Mouse (Mus musculus): Measurements from ENCODE around the gene Stmn1. TPM values are rescaled to one million over a fixed set of nuclear protein-coding genes. Genes with fewer than 3 reads are reported as not detected.
"Not testable (repeated sequence)": the region's sequence is repeated elsewhere in the genome, so short reads cannot be mapped to it uniquely, and the experiment has no call there.

Gene Stmn1
- polyA plus RNA-seq, 1 experiment from 2014 or later = 1,729 TPM

GRCm38 (mm10) chr4:134489986-134490665, 22.0 kb downstream of the Stmn1 start:
- ATAC-seq (ENCODE audit: low read depth) = no peak
- 64% methylated on average over 11 of the region's 11 CpGs for WGBS

GRCm38 (mm10) chr4:134491716-134492115, 23.6 kb downstream of the Stmn1 start:
- H3K27ac ChIP-seq (ENCODE audit: low read length) = no peak overlapping the region
- H3K9ac ChIP-seq (ENCODE audit: low read length) = no peak overlapping the region
- H3K4me2 ChIP-seq (ENCODE audit: low read depth, low read length) = no peak overlapping the region
- no peak for ATAC-seq (ENCODE audit: low read depth)
- H3K27me3 ChIP-seq (ENCODE audit: control insufficient read depth, insufficient read depth, low read depth, low read length) = no peaks in the 10 kb centered on the region
- H3K9me3 ChIP-seq (ENCODE audit: control insufficient read depth, low read length) = no peaks in the 10 kb centered on the region
- peaks cover 18% of the 10 kb centered on the region for H3K4me1 ChIP-seq (replicated peaks; ENCODE audit: control insufficient read depth, insufficient read depth, low read length)
- H3K36me3 ChIP-seq (ENCODE audit: control insufficient read depth, insufficient read depth, low read length) = no peaks in the 10 kb centered on the region
- whole genome bisulfite sequencing = 39% methylated on average over 6 of the region's 6 CpGs
- no peak overlapping the region for H3K4me3 ChIP-seq (ENCODE audit: low read length)

More at GRCm38 (mm10) chr4:134489986-134490665, 22.0 kb downstream of the Stmn1 start:
- Histone ChIP-seq H3K9me3 (ENCODE audit: control insufficient read depth, low read length) (no peaks in the 10 kb centered on the region), H3K9ac (ENCODE audit: low read length) (no peak overlapping the region), H3K27ac (ENCODE audit: low read length) (no peak overlapping the region), H3K4me3 (ENCODE audit: low read length) (no peak overlapping the region), H3K27me3 (ENCODE audit: control insufficient read depth, insufficient read depth, low read depth, low read length) (no peaks in the 10 kb centered on the region), H3K4me1 (replicated peaks; ENCODE audit: control insufficient read depth, insufficient read depth, low read length) (peaks cover 9% of the 10 kb centered on the region), H3K4me2 (ENCODE audit: low read depth, low read length) (no peak overlapping the region), H3K36me3 (ENCODE audit: control insufficient read depth, insufficient read depth, low read length) (no peaks in the 10 kb centered on the region)

GRCm38 (mm10) chr4:134494161-134494560, 26.0 kb downstream of the Stmn1 start:
- H3K27ac ChIP-seq (ENCODE audit: low read length) = not testable (repeated sequence)

GRCm38 (mm10) chr4:134494780-134495545, 26.8 kb downstream of the Stmn1 start:
- H3K27me3 ChIP-seq (ENCODE audit: control insufficient read depth, insufficient read depth, low read depth, low read length) = no peaks in the 10 kb centered on the region
- H3K27ac ChIP-seq (ENCODE audit: low read length) = peak overlapping the region; percentile 45; the same call in 1 of the 2 replicates
- no peak overlapping the region for H3K4me2 ChIP-seq (ENCODE audit: low read depth, low read length)
- peaks cover 25% of the 10 kb centered on the region for H3K4me1 ChIP-seq (replicated peaks; ENCODE audit: control insufficient read depth, insufficient read depth, low read length)
- H3K4me3 ChIP-seq (ENCODE audit: low read length) = no peak overlapping the region
- no peak overlapping the region for H3K9ac ChIP-seq (ENCODE audit: low read length)
- 0 out of 2 replicates have a peak, but pooled peaks have one; percentile 13 for ATAC-seq (ENCODE audit: low read depth)
- H3K36me3 ChIP-seq (ENCODE audit: control insufficient read depth, insufficient read depth, low read length) = no peaks in the 10 kb centered on the region
- H3K9me3 ChIP-seq (ENCODE audit: control insufficient read depth, low read length) = no peaks in the 10 kb centered on the region
- 44% methylated on average over 16 of the region's 16 CpGs for WGBS

More at GRCm38 (mm10) chr4:134494161-134494560, 26.0 kb downstream of the Stmn1 start:
- not testable (repeated sequence) for H3K27me3 ChIP-seq (ENCODE audit: control insufficient read depth, insufficient read depth, low read depth, low read length); H3K4me3 ChIP-seq (ENCODE audit: low read length); ATAC-seq (ENCODE audit: low read depth); H3K36me3 ChIP-seq (ENCODE audit: control insufficient read depth, insufficient read depth, low read length); H3K9me3 ChIP-seq (ENCODE audit: control insufficient read depth, low read length); H3K4me2 ChIP-seq (ENCODE audit: low read depth, low read length); H3K9ac ChIP-seq (ENCODE audit: low read length)
- peaks cover 25% of the 10 kb centered on the region for H3K4me1 ChIP-seq (replicated peaks; ENCODE audit: control insufficient read depth, insufficient read depth, low read length)
- 93% methylated on average over 6 of the region's 6 CpGs for WGBS

GRCm38 (mm10) chr4:134495546-134495923, 27.4 kb downstream of the Stmn1 start:
- H3K9ac ChIP-seq (ENCODE audit: low read length) = no peak overlapping the region
- ATAC-seq (ENCODE audit: low read depth) = no peak
- WGBS = 62% methylated on average over 5 of the region's 5 CpGs
- no peak overlapping the region for H3K4me2 ChIP-seq (ENCODE audit: low read depth, low read length)
- H3K9me3 ChIP-seq (ENCODE audit: control insufficient read depth, low read length) = no peaks in the 10 kb centered on the region
- no peaks in the 10 kb centered on the region for H3K36me3 ChIP-seq (ENCODE audit: control insufficient read depth, insufficient read depth, low read length)
- peaks cover 25% of the 10 kb centered on the region for H3K4me1 ChIP-seq (replicated peaks; ENCODE audit: control insufficient read depth, insufficient read depth, low read length)
- no peak overlapping the region for H3K4me3 ChIP-seq (ENCODE audit: low read length)
- no peaks in the 10 kb centered on the region for H3K27me3 ChIP-seq (ENCODE audit: control insufficient read depth, insufficient read depth, low read depth, low read length)
- 0 out of 2 replicates have a peak overlapping the region, but pooled peaks have one; percentile 45 for H3K27ac ChIP-seq (ENCODE audit: low read length)

GRCm38 (mm10) chr4:134496595-134497210, 28.6 kb downstream of the Stmn1 start, which contains the start of gene Paqr7:
Gene Paqr7 (plus strand): TSS chr4:134496697.
- Histone ChIP-seq H3K9ac (ENCODE audit: low read length) (peak within 1 kb of the TSS; percentile 71), H3K9me3 (ENCODE audit: control insufficient read depth, low read length) (no peaks in the 10 kb centered on the region), H3K4me2 (ENCODE audit: low read depth, low read length) (peak within 1 kb of the TSS; percentile 82), H3K27me3 (ENCODE audit: control insufficient read depth, insufficient read depth, low read depth, low read length) (no peaks in the 10 kb centered on the region), H3K36me3 (ENCODE audit: control insufficient read depth, insufficient read depth, low read length) (no peaks in the 10 kb centered on the region), H3K4me1 (replicated peaks; ENCODE audit: control insufficient read depth, insufficient read depth, low read length) (peaks cover 25% of the 10 kb centered on the region), H3K4me3 (ENCODE audit: low read length) (peak within 1 kb of the TSS; percentile 59), H3K27ac (ENCODE audit: low read length) (peak within 1 kb of the TSS; percentile 50)
- ATAC-seq (ENCODE audit: low read depth) = peak; percentile 81
- WGBS = 5% methylated on average over 34 of the region's 35 CpGs

- Histone ChIP-seq H3K4me1 (replicated peaks; ENCODE audit: control insufficient read depth, insufficient read depth, low read length) (peaks cover 25% of the 10 kb centered on the region), H3K9ac (ENCODE audit: low read length) (peak overlapping the region; percentile 71), H3K27ac (ENCODE audit: low read length) (no peak overlapping the region), H3K36me3 (ENCODE audit: control insufficient read depth, insufficient read depth, low read length) (no peaks in the 10 kb centered on the region), H3K9me3 (ENCODE audit: control insufficient read depth, low read length) (no peaks in the 10 kb centered on the region), H3K4me3 (ENCODE audit: low read length) (peak overlapping the region; percentile 59), H3K4me2 (ENCODE audit: low read depth, low read length) (peak overlapping the region; percentile 82), H3K27me3 (ENCODE audit: control insufficient read depth, insufficient read depth, low read depth, low read length) (no peaks in the 10 kb centered on the region)
- no peak for ATAC-seq (ENCODE audit: low read depth)
- 14% methylated on average over 6 of the region's 6 CpGs for WGBS
Measured at GRCm38 (mm10) chr4:134497223-134497622, 29.1 kb downstream of the Stmn1 start.

GRCm38 (mm10) chr4:134497986-134498731, 30.0 kb downstream of the Stmn1 start:
- Histone ChIP-seq H3K27ac (ENCODE audit: low read length) (no peak overlapping the region), H3K4me2 (ENCODE audit: low read depth, low read length) (no peak overlapping the region), H3K9me3 (ENCODE audit: control insufficient read depth, low read length) (no peaks in the 10 kb centered on the region), H3K9ac (ENCODE audit: low read length) (no peak overlapping the region), H3K36me3 (ENCODE audit: control insufficient read depth, insufficient read depth, low read length) (no peaks in the 10 kb centered on the region), H3K27me3 (ENCODE audit: control insufficient read depth, insufficient read depth, low read depth, low read length) (no peaks in the 10 kb centered on the region), H3K4me1 (replicated peaks; ENCODE audit: control insufficient read depth, insufficient read depth, low read length) (peaks cover 25% of the 10 kb centered on the region), H3K4me3 (ENCODE audit: low read length) (no peak overlapping the region)
- 57% methylated on average over 12 of the region's 12 CpGs for WGBS
- no peak for ATAC-seq (ENCODE audit: low read depth)

Measured in lung, embryonic 16.5 days (tissue).